Mouse (Mus musculus) midbrain, postnatal 0 days (tissue): ENCODE results near the gene Rngtt. TPM values are rescaled to one million over a fixed set of nuclear protein-coding genes. Genes with fewer than 3 reads are reported as not detected.

Source experiments
- ATAC-seq: fragments of 200-750 bp; cut with Nextera tagmentation; 2 replicates; pipeline ENCODE4 v1.8.0; 2017; ENCODE audit warnings: moderate number of reproducible peaks, mild to moderate bottlenecking, moderate TSS enrichment, moderate library complexity; ENCODE audit not compliant: low FRiP score
- DNase-seq: peaks from one replicate; pipeline ENCODE4 v3.0.0-alpha.2; 2015; ENCODE audit warnings: low spot score
- H3K27ac ChIP-seq: fragments of 300-500 bp; sonication (generic); 2 replicates; pipeline ENCODE4 v1.5.1; 2014; ENCODE audit warnings: low read depth, mild to moderate bottlenecking, low read length, mixed read lengths
- H3K27me3 ChIP-seq: fragments of 300-500 bp; sonication (generic); 2 replicates; pipeline ENCODE4 v1.6.1; 2014; ENCODE audit warnings: low read length, control low read depth, mixed read lengths; ENCODE audit not compliant: insufficient read depth
- H3K36me3 ChIP-seq: fragments of 300-500 bp; sonication (generic); 2 replicates; pipeline ENCODE4 v1.6.1; 2014; ENCODE audit warnings: low read length, control low read depth, mixed read lengths; ENCODE audit not compliant: insufficient read depth
- H3K4me1 ChIP-seq: fragments of 300-500 bp; sonication (generic); 2 replicates; pipeline ENCODE4 v1.6.1; 2014; ENCODE audit warnings: mild to moderate bottlenecking, control low read depth, antibody characterized with exemption, low read length, mixed read lengths; ENCODE audit not compliant: insufficient read depth
- H3K4me2 ChIP-seq: fragments of 300-500 bp; sonication (generic); 2 replicates; pipeline ENCODE4 v1.6.1; 2014; ENCODE audit warnings: low read depth, mild to moderate bottlenecking, low read length, mixed read lengths; ENCODE audit not compliant: poor library complexity, severe bottlenecking
- H3K4me3 ChIP-seq: fragments of 300-500 bp; sonication (generic); 2 replicates; pipeline ENCODE4 v1.5.1; 2014; ENCODE audit warnings: low read depth, mild to moderate bottlenecking, low read length, moderate library complexity
- H3K9ac ChIP-seq: fragments of 300-500 bp; sonication (generic); replicated peaks from 2 replicates; pipeline ENCODE4 v1.6.1; 2014; ENCODE audit warnings: mild to moderate bottlenecking, low read length, moderate library complexity, mixed read lengths; ENCODE audit not compliant: poor library complexity, severe bottlenecking
- H3K9me3 ChIP-seq: fragments of 300-500 bp; sonication (generic); 2 replicates; pipeline ENCODE4 v1.6.1; 2016; ENCODE audit warnings: low read length, control low read depth
- CTCF ChIP-seq: IDR thresholded peaks from 2 replicates; pipeline ENCODE4 v1.5.1; 2016; ENCODE audit warnings: antibody characterized with exemption, mild to moderate bottlenecking
- WGBS: fragments of 180-500 bp; shearing (Covaris S2); extraction: QIAGEN DNeasy Blood & Tissue Kit; methylation state at CpG from one replicate; pipeline ENCODE4 v1.1.7; 2014; 5-methylcytosine and 5-hydroxymethylcytosine counted together
- polyA plus RNA-seq: library from polyadenylated mRNA; unstranded; fragments of >200 nt; fragmentation: Nextera tagmentation; extraction: Ambion mirVana; gene quantifications from 2 replicates; pipeline ENCODE4 v1.2.1, GENCODE M21; 2015
- total RNA-seq: library from RNA; depleted of rRNA; stranded (reverse); fragments of >200 nt; gene quantifications from 2 replicates; pipeline ENCODE4 v1.2.3, GENCODE M21; 2014

The Rngtt gene
- total and polyA plus RNA-seq, 2 experiments from 2014 or later, result 16.1 to 16.8 TPM

DNA sequence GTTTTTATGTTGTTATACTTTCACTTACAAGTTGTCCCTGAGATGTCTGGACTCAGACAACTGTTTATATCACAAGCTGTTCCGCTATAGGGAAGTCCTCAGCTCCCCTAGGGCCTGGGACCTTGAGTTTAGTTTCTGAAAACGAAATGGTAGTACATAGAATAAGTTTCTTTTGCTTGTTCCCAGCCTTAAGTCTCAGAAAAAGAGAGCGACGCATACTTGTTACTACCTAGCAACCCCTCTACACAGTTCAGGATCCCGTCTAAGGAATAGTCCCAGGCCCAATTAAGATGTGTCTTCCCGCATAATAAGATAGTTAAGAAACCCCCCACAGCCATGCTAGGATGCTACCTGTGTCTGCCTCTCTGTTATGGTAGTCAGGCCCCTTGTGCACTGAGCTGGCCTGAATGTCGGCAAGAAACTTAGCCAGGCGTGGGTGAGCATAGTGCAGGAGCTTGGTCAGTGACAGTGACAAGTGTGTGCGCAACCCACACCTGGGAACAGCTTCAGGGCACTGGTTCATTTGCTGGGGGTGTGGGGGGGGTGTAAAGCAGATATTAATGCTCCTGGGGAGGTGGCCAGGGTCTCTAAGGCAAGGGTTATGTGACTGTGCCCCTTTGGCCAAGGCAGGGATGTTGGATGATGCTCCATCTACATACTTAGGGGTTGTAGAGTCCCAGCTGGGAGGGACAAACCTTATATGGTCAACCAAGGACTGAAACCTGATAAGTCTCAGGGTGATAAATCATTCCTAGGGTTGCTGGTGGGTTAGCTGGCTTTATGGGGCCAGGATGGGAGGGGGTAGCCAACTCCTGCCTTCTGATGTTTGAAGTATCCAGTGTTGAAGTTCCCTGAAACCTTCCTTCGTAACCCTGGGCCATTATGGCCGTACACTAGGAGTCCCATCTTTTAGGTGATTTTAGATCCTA lies 39.5 kb upstream of the Rngtt start:
- H3K36me3 ChIP-seq, result no peaks in the 10 kb centered on the region
- no peak overlapping the region for H3K4me2 ChIP-seq

DNA sequence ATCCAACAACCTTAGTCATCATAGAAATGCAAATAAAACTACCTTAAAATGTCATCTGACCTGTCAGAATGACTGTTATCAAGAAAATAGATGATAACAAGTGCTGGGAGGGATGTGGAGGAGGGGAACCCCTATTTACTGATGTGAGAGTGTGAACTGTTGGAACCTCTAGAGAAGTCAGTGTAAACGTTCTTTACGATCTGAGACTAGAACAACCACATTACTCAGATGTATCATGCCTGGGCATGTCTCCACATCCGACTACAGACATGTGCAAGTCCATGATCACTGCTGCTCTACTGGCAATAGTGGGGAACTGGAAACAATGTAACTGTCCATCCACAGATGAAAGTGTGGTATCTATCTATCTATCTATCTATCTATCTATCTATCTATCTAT lies 36.7 kb upstream of the Rngtt start:
- ATAC-seq (no peak), DNase-seq (no peak)
- no peaks in the 10 kb centered on the region for H3K36me3 ChIP-seq
- H3K4me2 ChIP-seq, result no peak overlapping the region
- 83% methylated on average over 3 of the region's 3 CpGs for WGBS
- H3K9ac ChIP-seq, result no peak overlapping the region
- H3K27ac ChIP-seq, result no peak overlapping the region
- H3K4me1 ChIP-seq, result no peaks in the 10 kb centered on the region
- H3K4me3 ChIP-seq, result no peak overlapping the region
- no peak for TF ChIP-seq CTCF
- no peaks in the 10 kb centered on the region for H3K27me3 ChIP-seq
- H3K9me3 ChIP-seq, result no peaks in the 10 kb centered on the region

More for the DNA sequence above, 39.5 kb upstream of the Rngtt start:
- Histone ChIP-seq H3K4me1 (no peaks in the 10 kb centered on the region), H3K27me3 (no peaks in the 10 kb centered on the region), H3K9ac (no peak overlapping the region), H3K9me3 (no peaks in the 10 kb centered on the region), H3K4me3 (no peak overlapping the region), H3K27ac (no peak overlapping the region)
- WGBS, result 81% methylated on average over 11 of the region's 11 CpGs
- TF ChIP-seq CTCF, result no peak
- ATAC-seq (no peak), DNase-seq (no peak)

DNA sequence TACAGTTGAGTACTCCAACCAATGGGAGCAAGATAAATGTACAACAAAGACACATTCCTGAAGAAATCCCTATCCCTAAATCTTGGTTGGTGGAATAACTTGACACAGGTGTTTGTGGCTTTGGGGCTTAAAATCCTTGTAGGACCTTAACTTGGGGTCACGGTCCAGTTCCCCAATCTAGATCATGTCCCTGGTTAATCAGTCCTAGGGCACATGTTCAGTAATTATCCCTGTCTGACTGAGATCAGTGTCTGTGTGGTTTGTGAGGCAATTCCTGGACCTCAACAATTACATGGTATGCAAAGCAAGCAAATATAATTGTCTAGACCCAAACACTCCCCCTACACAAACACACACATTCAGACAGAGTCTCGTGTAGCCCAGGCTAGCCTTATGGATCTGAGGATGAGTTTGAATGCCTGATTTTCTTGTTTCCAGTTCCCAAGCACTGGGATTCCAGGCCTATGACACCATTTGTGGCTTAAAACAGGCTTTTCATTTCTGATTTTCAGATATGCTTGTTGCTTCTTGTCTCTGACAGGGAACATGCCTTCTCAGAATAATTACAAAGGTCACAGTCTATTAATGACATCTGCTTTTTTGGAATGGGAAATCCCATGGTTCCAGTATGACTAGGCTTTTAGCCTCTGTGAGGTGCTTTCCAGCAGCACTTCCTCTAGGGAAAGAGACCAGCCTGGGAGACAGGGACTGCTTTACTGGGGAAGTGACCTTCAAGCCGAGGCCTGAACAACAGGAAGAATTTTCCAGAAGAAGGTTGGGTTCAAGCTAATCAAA lies 28.0 kb upstream of the Rngtt start:
- DNase-seq, result no peak
- no peak for TF ChIP-seq CTCF
- 87% methylated on average over 3 of the region's 3 CpGs for WGBS
- no peak for ATAC-seq
- Histone ChIP-seq H3K27me3 (no peaks in the 10 kb centered on the region), H3K4me3 (no peak overlapping the region), H3K9me3 (no peaks in the 10 kb centered on the region), H3K4me2 (no peak overlapping the region), H3K36me3 (no peaks in the 10 kb centered on the region), H3K4me1 (no peaks in the 10 kb centered on the region), H3K9ac (no peak overlapping the region), H3K27ac (no peak overlapping the region)

DNA sequence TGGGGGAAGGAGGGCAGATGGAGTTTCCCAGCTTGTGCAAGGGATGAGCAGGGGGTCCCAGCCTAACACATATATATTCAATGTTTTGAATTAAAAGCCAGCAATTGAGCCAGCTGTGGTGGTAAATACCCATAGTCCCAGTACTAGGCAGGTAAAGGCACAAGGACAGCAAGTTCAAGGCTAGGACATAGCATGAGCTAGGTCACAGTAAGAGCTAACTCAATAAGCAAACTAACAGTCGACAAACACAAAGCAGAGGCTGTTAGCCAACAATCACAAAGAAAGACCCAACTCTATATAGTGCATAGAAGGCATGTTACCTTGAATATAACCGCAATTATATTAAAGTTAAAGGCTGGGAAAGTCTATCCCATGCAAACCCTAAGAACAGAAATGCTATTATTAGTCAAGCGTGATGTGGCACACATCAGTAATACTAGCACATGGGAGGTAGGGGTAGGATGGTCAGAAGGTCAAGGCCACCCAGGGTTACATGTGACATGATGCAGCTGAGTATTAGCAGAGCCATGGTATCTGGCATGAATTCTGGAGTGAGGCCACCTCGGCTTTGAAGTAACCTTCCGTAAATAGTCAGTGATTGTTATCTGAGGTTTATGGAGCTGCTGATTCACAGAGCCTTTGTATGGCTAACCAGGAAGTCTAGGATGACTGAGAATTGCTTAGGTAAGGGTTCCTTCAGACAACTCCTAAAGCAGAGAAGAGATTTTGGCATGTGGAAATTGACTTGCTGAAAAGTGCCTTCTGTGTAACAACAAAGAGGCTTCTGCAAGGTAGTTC lies 25.8 kb upstream of the Rngtt start:
- H3K4me3 ChIP-seq, result no peak overlapping the region
- H3K27me3 ChIP-seq, result no peaks in the 10 kb centered on the region
- no peaks in the 10 kb centered on the region for H3K4me1 ChIP-seq
- WGBS, result 83% methylated on average over 5 of the region's 5 CpGs
- no peaks in the 10 kb centered on the region for H3K36me3 ChIP-seq
- TF ChIP-seq CTCF, result no peak
- no peaks in the 10 kb centered on the region for H3K9me3 ChIP-seq
- no peak overlapping the region for H3K4me2 ChIP-seq
- H3K9ac ChIP-seq, result no peak overlapping the region
- no peak overlapping the region for H3K27ac ChIP-seq
- no peak for DNase-seq
- ATAC-seq, result no peak

DNA sequence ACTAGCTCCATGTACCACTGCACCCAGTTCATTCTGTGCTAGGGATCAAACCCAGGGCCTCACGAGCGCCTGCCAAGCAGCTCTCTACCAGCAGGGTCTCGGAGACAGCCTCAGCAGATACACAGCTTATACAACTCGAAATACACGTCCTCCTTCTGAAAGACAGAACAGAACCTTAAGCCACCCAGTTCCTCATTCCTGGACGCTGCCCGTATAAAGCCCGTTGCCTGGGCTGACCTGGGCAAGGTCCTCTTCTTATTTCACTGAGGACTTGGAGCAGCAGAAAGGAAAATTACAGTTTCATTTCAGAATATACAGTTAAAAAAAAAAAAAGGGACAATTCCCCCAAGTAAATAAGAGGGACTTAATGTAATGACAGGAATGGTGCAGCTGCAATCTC lies 24.7 kb upstream of the Rngtt start:
- no peaks in the 10 kb centered on the region for H3K27me3 ChIP-seq
- no peak for TF ChIP-seq CTCF
- no peak overlapping the region for H3K9ac ChIP-seq
- H3K9me3 ChIP-seq, result no peaks in the 10 kb centered on the region
- H3K36me3 ChIP-seq, result no peaks in the 10 kb centered on the region
- no peak overlapping the region for H3K27ac ChIP-seq
- no peak overlapping the region for H3K4me3 ChIP-seq
- no peak for ATAC-seq
- H3K4me2 ChIP-seq, result no peak overlapping the region
- no peak for DNase-seq
- 82% methylated on average over 8 of the region's 8 CpGs for WGBS
- no peaks in the 10 kb centered on the region for H3K4me1 ChIP-seq
